Mouse (Mus musculus) left cerebral cortex, postnatal 36 days (tissue): ENCODE results near the gene Ccna1. TPM values are rescaled to one million over a fixed set of nuclear protein-coding genes. Genes with fewer than 3 reads are reported as not detected.

ENCODE experiments used
- total RNA-seq, 2 experiments: library from RNA; stranded (reverse); gene quantifications; 2 replicates each; pipeline ENCODE4 v1.2.3; 2021

Ccna1 gene
- total RNA-seq, 2 experiments from 2014 or later: 1.7 to 1.9 TPM

Other genes with a start within 250 kb of the Ccna1 start
- gene Rfxap, start 247.7 kb downstream of the Ccna1 start, total RNA-seq: 10 to 100 TPM; 47.1 to 50.2 TPM
- 10 to 100 TPM; 29.6 to 32.5 TPM for gene Sertm1, start 139.6 kb downstream of the Ccna1 start, total RNA-seq
- 10 to 100 TPM; 26.1 to 34.3 TPM for gene Spg20, start 56.6 kb upstream of the Ccna1 start, total RNA-seq
- under 1 TPM; 0.15 to 0.27 TPM for gene Ccdc169, start 81.8 kb upstream of the Ccna1 start, total RNA-seq
- gene Sohlh2, start 126.5 kb upstream of the Ccna1 start, total RNA-seq: not detected
- 100 to 1,000 TPM; 877 to 948 TPM for gene Dclk1, start 186.9 kb upstream of the Ccna1 start, total RNA-seq